Mouse (Mus musculus) ES-E14 (cell line): ENCODE measurements around the gene Ube2j2. TPM values are rescaled to one million over a fixed set of nuclear protein-coding genes. Genes with fewer than 3 reads are reported as not detected.

ENCODE experiments used
- DNase-seq: peaks from one replicate; pipeline ENCODE4 v3.0.0-alpha.2; 2013; ENCODE audit warnings: low read depth, low spot score
- H3K27ac ChIP-seq: 2 replicates; pipeline ENCODE4 v1.5.1; 2012; ENCODE audit warnings: low read depth, mild to moderate bottlenecking, low read length, moderate library complexity, mixed read lengths; ENCODE audit not compliant: poor library complexity, insufficient read depth, severe bottlenecking
- H3K36me3 ChIP-seq: 2 replicates; pipeline ENCODE4 v1.6.1; 2012; ENCODE audit warnings: mild to moderate bottlenecking, low read length, moderate library complexity, mixed read lengths; ENCODE audit not compliant: control insufficient read depth, poor library complexity, insufficient read depth, severe bottlenecking
- H3K4me1 ChIP-seq, 2 experiments: fragments of 150-350 bp in 1 of 2; sonication (generic) in 1 of 2; 2 replicates each; pipeline ENCODE4 v1.6.1; 2012; ENCODE audit warnings: low read length in 2 of 2, mild to moderate bottlenecking in 1 of 2, mixed read lengths in 1 of 2; ENCODE audit not compliant: control insufficient read depth in 2 of 2, insufficient read depth in 2 of 2, poor library complexity in 1 of 2
- H3K4me3 ChIP-seq, 2 experiments: fragments of 150-350 bp in 1 of 2; sonication (generic) in 1 of 2; 2 replicates each; pipeline ENCODE4 v1.5.1; 2012; ENCODE audit warnings: low read length in 2 of 2, low read depth in 1 of 2, mild to moderate bottlenecking in 1 of 2, mixed read lengths in 1 of 2; ENCODE audit not compliant: insufficient read depth in 1 of 2, poor library complexity in 1 of 2, severe bottlenecking in 1 of 2
- H3K9ac ChIP-seq: 2 replicates; pipeline ENCODE4 v1.6.1; 2012; ENCODE audit warnings: low read depth, mild to moderate bottlenecking, low read length, mixed read lengths; ENCODE audit not compliant: poor library complexity, insufficient read depth, severe bottlenecking
- H3K9me3 ChIP-seq: fragments of 150-350 bp; sonication (generic); 2 replicates; pipeline ENCODE4 v1.6.1; 2012; ENCODE audit warnings: low read depth, mild to moderate bottlenecking, low read length; ENCODE audit not compliant: control insufficient read depth, insufficient read depth
- CHD2 ChIP-seq: IDR thresholded peaks from 2 replicates; pipeline ENCODE4 v1.6.1; 2014; ENCODE audit warnings: mild to moderate bottlenecking, low read depth, low read length, inconsistent platforms
- HCFC1 ChIP-seq: IDR thresholded peaks from 2 replicates; pipeline ENCODE4 v1.6.1; 2012; ENCODE audit warnings: low read length, inconsistent platforms, borderline replicate concordance; ENCODE audit not compliant: insufficient read depth
- MAFK ChIP-seq: IDR thresholded peaks from 2 replicates; pipeline ENCODE4 v1.6.1; 2014; ENCODE audit warnings: mild to moderate bottlenecking, low read depth, low read length, inconsistent platforms; ENCODE audit not compliant: insufficient read depth
- ZC3H11A ChIP-seq: IDR thresholded peaks from 2 replicates; pipeline ENCODE4 v1.6.1; 2012; ENCODE audit warnings: low read depth, mild to moderate bottlenecking, inconsistent platforms, low read length, borderline replicate concordance
- ZNF384 ChIP-seq: IDR thresholded peaks from 2 replicates; pipeline ENCODE4 v1.6.1; 2012; ENCODE audit warnings: low read depth, low read length, inconsistent platforms
- in situ Hi-C, 2 experiments: fragments of 600-800 bp; cut with MboI; formaldehyde crosslinking; loops; one replicate each; pipeline ENCODE4 v1.15.1; 2025; ENCODE audit warnings: low sequenced_read_pairs in 2 of 2, inconsistent platforms in 1 of 2; ENCODE audit not compliant: unreplicated experiment in 2 of 2
- total RNA-seq: library from RNA; depleted of rRNA; stranded (reverse); fragments of 300-350 nt; gene quantifications from 2 replicates; pipeline ENCODE4 v1.2.3, GENCODE M21; 2012

The Ube2j2 gene
- total RNA-seq, 1 experiment: 74.1 TPM

GRCm38 (mm10) chr4:155964396-155964795 lies 20.8 kb downstream of the Ube2j2 start:
- H3K9me3 ChIP-seq: no peaks in the 10 kb centered on the region
- peaks cover 11% of the 10 kb centered on the region; the same call in 1 of the 2 replicates for H3K36me3 ChIP-seq
- no peak overlapping the region for H3K4me3 ChIP-seq
- TF ChIP-seq ZC3H11A: no peak
- TF ChIP-seq HCFC1: no peak
- TF ChIP-seq CHD2: no peak
- DNase-seq: no peak
- H3K27ac ChIP-seq: no peak overlapping the region
- no peak overlapping the region for H3K9ac ChIP-seq
- in situ Hi-C loops: no loop called here
- H3K4me1 ChIP-seq: peaks cover 0 to 12% of the 10 kb centered on the region in 2 experiments; a peak in 2 of 4 replicates

GRCm38 (mm10) chr4:155969043-155969653 lies 25.5 kb downstream of the Ube2j2 start:
- Histone ChIP-seq H3K4me3 (no peak overlapping the region), H3K27ac (no peak overlapping the region), H3K9me3 (no peaks in the 10 kb centered on the region), H3K36me3 (peaks cover 11% of the 10 kb centered on the region; the same call in 1 of the 2 replicates), H3K4me1 (peaks cover 0 to 4% of the 10 kb centered on the region in 2 experiments; a peak in 1 of 4 replicates), H3K9ac (no peak overlapping the region)
- no peak for TF ChIP-seq ZC3H11A
- TF ChIP-seq HCFC1: no peak
- no peak for TF ChIP-seq MAFK
- no peak for TF ChIP-seq ZNF384
- no peak for TF ChIP-seq CHD2
- in situ Hi-C loops: no loop called here
- no peak for DNase-seq

DNA sequence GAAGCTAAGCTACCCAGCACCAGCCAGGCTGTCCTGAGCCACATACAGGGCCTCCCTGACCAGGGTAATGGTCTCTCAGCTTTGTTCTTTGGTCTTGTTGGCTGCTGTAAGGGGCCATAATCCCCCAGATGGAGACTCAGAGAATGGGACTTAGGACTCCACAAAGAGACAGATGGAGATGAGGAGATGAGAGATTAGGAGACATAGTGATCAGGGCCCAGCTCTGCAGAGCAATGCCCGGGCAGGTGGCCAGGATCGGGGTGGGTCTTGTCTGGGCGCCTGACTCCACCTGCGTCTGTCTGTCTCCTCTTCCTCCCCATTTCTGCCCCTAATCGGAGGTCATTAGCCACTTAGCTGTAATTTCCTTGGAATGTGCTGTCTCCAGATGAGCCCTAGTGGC lies 26.7 kb downstream of the Ube2j2 start:
- Histone ChIP-seq H3K9me3 (no peaks in the 10 kb centered on the region), H3K4me3 (no peak overlapping the region), H3K4me1 (peaks cover 0 to 4% of the 10 kb centered on the region in 2 experiments; a peak in 1 of 4 replicates), H3K27ac (no peak overlapping the region), H3K36me3 (peaks cover 4% of the 10 kb centered on the region; the same call in 1 of the 2 replicates), H3K9ac (no peak overlapping the region)
- in situ Hi-C loops: no loop called here
- no peak for DNase-seq
- no peak for TF ChIP-seq MAFK
- no peak for TF ChIP-seq HCFC1
- TF ChIP-seq ZC3H11A: no peak
- no peak for TF ChIP-seq ZNF384
- no peak for TF ChIP-seq CHD2

DNA sequence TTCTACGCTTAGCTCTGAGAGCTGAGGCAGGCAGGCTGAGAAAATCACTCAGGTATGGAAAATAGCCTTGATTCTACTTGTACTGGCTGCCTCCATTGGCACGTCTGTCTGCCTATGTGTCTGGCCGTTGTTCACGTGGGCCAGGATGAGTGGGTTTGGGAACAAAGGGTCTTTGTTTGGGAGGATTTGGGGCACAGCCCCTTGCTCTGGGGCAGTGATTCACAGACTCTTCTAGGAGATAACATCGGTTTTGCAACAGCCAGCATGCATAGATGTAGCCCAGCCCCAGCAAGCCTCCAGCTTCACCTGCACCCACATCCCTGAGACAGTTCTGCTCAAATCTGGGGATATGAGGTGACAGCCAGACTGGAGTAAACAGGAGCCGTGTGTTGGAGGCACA lies 29.0 kb downstream of the Ube2j2 start:
- Histone ChIP-seq H3K27ac (no peak overlapping the region), H3K36me3 (no peaks in the 10 kb centered on the region), H3K4me1 (peaks cover 0 to 4% of the 10 kb centered on the region in 2 experiments; a peak in 1 of 4 replicates), H3K9ac (no peak overlapping the region), H3K9me3 (no peaks in the 10 kb centered on the region), H3K4me3 (no peak overlapping the region)
- in situ Hi-C loops: no loop called here
- DNase-seq: no peak
- no peak for TF ChIP-seq MAFK

GRCm38 (mm10) chr4:155973239-155973638 lies 29.6 kb downstream of the Ube2j2 start:
- H3K9me3 ChIP-seq: no peaks in the 10 kb centered on the region
- H3K9ac ChIP-seq: no peak overlapping the region
- H3K36me3 ChIP-seq: no peaks in the 10 kb centered on the region
- no peak overlapping the region for H3K27ac ChIP-seq
- no peak for DNase-seq
- no peak overlapping the region for H3K4me3 ChIP-seq
- TF ChIP-seq CHD2 (no peak), ZC3H11A (no peak), HCFC1 (no peak), ZNF384 (no peak), MAFK (no peak)
- in situ Hi-C loops: no loop called here
- H3K4me1 ChIP-seq: peaks cover 0 to 4% of the 10 kb centered on the region in 2 experiments; a peak in 1 of 4 replicates
